Mouse (Mus musculus): ENCODE measurements around the gene Gm3264. TPM values are rescaled to one million over a fixed set of nuclear protein-coding genes. Genes with fewer than 3 reads are reported as not detected.
"Not testable (repeated sequence)": the region's sequence is repeated elsewhere in the genome, so short reads cannot be mapped to it uniquely, and the experiment has no call there.

Gm3264 gene
- total RNA-seq (2021), result under 1 TPM in 1 of 2 experiments, not detected in 1; 0.97 TPM
- long read RNA-seq, experiment 1, partial matches to known transcripts, result 0 of 1 reads
- long read RNA-seq, experiment 1, other reads (novel, unspliced or antisense), result 1 of 1 reads
- long read RNA-seq, experiment 2, result 0 reads

DNA sequence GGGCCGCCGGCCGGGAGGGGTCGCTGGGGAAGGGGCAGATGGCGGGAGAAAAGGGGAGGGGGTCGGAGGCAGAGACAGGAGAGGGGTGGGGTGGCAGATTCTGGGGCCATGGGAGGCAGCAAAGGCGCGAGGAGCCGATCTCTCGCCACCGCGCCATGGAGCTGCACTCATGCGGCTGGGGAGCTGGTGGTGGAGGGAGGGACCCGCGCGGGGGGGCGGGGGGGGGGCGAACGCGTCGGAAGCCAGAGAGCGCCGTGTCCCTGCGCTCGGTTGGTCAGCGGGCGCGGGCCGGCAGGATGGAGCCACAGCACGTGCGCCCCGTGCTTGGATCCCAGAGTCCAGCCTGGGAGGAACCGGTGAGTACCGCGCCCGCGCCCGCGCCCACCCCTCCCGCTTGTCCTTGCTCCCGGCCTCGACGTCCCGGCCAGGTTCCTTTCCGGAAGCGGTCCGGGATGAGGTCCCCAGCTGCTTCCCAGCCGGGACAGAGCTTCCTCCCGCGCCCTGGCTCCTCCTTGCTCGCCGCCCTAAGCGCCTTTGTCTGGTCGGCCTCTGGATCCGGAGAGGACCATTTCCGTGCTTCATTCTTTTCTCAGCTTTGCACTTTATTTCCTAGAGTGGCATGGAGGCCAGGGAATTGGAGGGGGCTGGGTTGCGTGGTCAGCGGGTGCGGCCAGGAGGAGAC, at the start of gene Gm3264:
Gene Gm3264 (plus strand): TSS at position 278 of the 682 bp plus-strand sequence.
- DNase-seq, result peak; percentile 18 to 63

GRCm38 (mm10) chr14:4806421-4806820, 49.0 kb upstream of the Gm3264 start:
- not testable (repeated sequence) for DNase-seq

DNA sequence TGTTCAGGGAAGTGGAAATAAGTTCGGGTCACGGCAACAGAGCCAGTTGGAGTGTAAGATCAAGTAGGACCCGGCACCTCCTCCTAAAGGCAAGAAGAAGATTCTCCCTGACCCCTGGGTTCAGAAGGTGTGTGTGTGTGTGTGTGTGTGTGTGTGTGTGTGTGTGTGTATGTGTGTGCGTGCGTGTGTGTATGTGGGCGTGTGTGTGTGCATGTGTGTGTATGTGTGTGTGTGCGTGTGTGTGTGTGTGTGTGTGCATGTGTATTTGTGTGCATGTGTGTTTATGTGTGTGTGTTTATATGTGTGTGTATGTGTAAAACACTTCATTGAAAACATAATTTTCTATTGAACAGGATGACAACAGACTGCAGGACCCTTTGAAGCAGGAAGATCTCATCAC, 33.4 kb upstream of the Gm3264 start:
- DNase-seq, result not testable (repeated sequence)

DNA sequence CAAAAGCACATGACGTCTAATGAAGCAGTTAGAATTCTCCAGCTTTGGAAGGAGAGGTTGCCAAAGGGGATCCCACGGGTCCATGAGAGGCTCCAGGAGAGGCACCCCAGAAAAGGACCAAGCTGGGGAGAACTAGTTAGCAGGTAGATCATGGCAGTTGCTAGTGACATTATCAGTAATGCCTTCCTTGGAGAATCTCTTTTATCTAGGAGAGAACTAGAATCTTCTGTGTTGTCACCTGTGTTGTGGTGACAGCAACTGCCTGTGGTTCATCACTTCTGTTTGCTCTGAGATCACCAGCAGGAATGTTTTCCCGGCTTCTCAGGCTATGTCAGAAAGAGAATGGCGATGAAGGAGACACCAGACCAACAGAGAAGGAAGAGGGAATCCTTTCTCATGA, 17.6 kb upstream of the Gm3264 start, which contains the start of gene Gm3269:
Gene Gm3269 (plus strand): TSS at position 301 of the 400 bp plus-strand sequence.
- not testable (repeated sequence) for DNase-seq

DNA sequence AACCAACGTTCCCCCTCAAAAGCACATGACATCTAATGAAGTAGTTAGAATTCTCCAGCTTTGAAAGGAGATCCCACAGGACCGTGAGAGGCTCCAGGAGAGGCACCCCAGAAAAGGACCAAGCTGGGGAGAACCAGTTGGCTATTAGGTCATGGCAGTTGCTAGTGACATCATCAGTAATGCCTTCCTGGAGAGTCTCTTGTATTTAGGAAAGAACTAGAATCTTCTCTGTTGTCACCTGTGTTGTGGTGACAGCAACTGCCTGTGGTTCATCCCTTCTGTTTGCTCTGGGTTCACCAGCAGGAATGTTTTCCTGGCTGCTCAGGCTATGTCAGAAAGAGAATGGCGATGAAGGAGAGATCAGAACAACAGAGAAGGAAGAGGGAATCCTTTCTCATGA, 36.7 kb downstream of the Gm3264 start, which contains the start of gene Gm3278:
Gene Gm3278 (plus strand): TSS at position 301 of the 400 bp plus-strand sequence.
- not testable (repeated sequence) for DNase-seq

Other genes with a start within 250 kb of the Gm3264 start
- not detected for gene Gm8159, start 223.2 kb upstream of the Gm3264 start, total RNA-seq (2021)
- not detected for gene Gm3239, start 191.4 kb upstream of the Gm3264 start, total RNA-seq (2021)
- not detected for gene Gm7876, start 146.3 kb upstream of the Gm3264 start, total RNA-seq (2021)
- gene Gm3252, start 128.8 kb upstream of the Gm3264 start, total RNA-seq (2021), result not detected
- not detected for gene Gm9602, start 79.2 kb upstream of the Gm3264 start, total RNA-seq (2021)
- not detected for gene Gm3269, start 17.5 kb upstream of the Gm3264 start, total RNA-seq (2021)
- gene Gm3278, start 36.8 kb downstream of the Gm3264 start, total RNA-seq (2021), result not detected
- not detected for gene Gm8297, start 128.4 kb downstream of the Gm3264 start, total RNA-seq (2021)
- gene Gm3298, start 160.3 kb downstream of the Gm3264 start, total RNA-seq (2021), result not detected
- not detected for gene 4930555G01Rik, start 195.1 kb downstream of the Gm3264 start, total RNA-seq (2021)
- gene Gm8281, start 215.5 kb downstream of the Gm3264 start, total RNA-seq (2021), result not detected